Mouse (Mus musculus) kidney, embryonic 15.5 days (tissue): ENCODE results near the gene Cdkn2d. TPM values are rescaled to one million over a fixed set of nuclear protein-coding genes. Genes with fewer than 3 reads are reported as not detected.
"Not testable (repeated sequence)": the region's sequence is repeated elsewhere in the genome, so short reads cannot be mapped to it uniquely, and the experiment has no call there.

Experiments
- ATAC-seq: fragments of 200-750 bp; cut with Nextera tagmentation; replicated peaks from 2 replicates; pipeline ENCODE4 v1.8.0; 2017; ENCODE audit warnings: moderate TSS enrichment; ENCODE audit not compliant: low FRiP score
- H3K27ac ChIP-seq: fragments of 300-500 bp; sonication (generic); 2 replicates; pipeline ENCODE4 v1.5.1; 2015; ENCODE audit warnings: mild to moderate bottlenecking, inconsistent platforms
- H3K27me3 ChIP-seq: fragments of 300-500 bp; sonication (generic); 2 replicates; pipeline ENCODE4 v1.6.1; 2015; ENCODE audit warnings: inconsistent platforms
- H3K36me3 ChIP-seq: fragments of 300-500 bp; sonication (generic); 2 replicates; pipeline ENCODE4 v1.6.1; 2015; ENCODE audit warnings: inconsistent platforms
- H3K4me1 ChIP-seq: fragments of 300-500 bp; sonication (generic); 2 replicates; pipeline ENCODE4 v1.6.1; 2015; ENCODE audit warnings: inconsistent platforms
- H3K4me2 ChIP-seq: fragments of 300-500 bp; sonication (generic); 2 replicates; pipeline ENCODE4 v1.6.1; 2015; ENCODE audit warnings: moderate library complexity, mild to moderate bottlenecking, inconsistent platforms
- H3K4me3 ChIP-seq: fragments of 300-500 bp; sonication (generic); replicated peaks from 2 replicates; pipeline ENCODE4 v1.5.1; 2015; ENCODE audit warnings: mild to moderate bottlenecking, inconsistent platforms
- H3K9ac ChIP-seq: fragments of 300-500 bp; sonication (generic); 2 replicates; pipeline ENCODE4 v1.6.1; 2015; ENCODE audit warnings: mild to moderate bottlenecking, inconsistent platforms
- H3K9me3 ChIP-seq: fragments of 300-500 bp; sonication (generic); replicated peaks from 2 replicates; pipeline ENCODE4 v1.6.1; 2016; ENCODE audit warnings: inconsistent platforms
- WGBS: fragments of 180-500 bp; shearing (Covaris S2); methylation state at CpG from one replicate; pipeline ENCODE4 v1.1.7; 2015; ENCODE audit warnings: mixed read lengths; 5-methylcytosine and 5-hydroxymethylcytosine counted together
- polyA plus RNA-seq: library from polyadenylated mRNA; unstranded; fragments of >200 nt; fragmentation: Nextera tagmentation; extraction: Ambion mirVana; gene quantifications from 2 replicates; pipeline ENCODE4 v1.2.1, GENCODE M21; 2015

The Cdkn2d gene
- polyA plus RNA-seq, 1 experiment from 2014 or later: 51.2 TPM

- Histone ChIP-seq H3K36me3 (no peaks in the 10 kb centered on the region), H3K9ac (no peak overlapping the region), H3K4me2 (no peak overlapping the region), H3K4me1 (peaks cover 14% of the 10 kb centered on the region), H3K4me3 (no peak overlapping the region), H3K9me3 (no peaks in the 10 kb centered on the region), H3K27me3 (peaks cover 17% of the 10 kb centered on the region), H3K27ac (no peak overlapping the region)
- WGBS: 89% methylated on average over 9 of the region's 9 CpGs
- no peak for ATAC-seq
These were observed 23.3 kb upstream of the Cdkn2d start for GRCm38 (mm10) chr9:21314367-21315140.

- H3K36me3 ChIP-seq: no peaks in the 10 kb centered on the region
- H3K4me3 ChIP-seq: no peak overlapping the region
- no peak overlapping the region for H3K4me2 ChIP-seq
- no peak overlapping the region for H3K27ac ChIP-seq
- 8% methylated on average over 11 of the region's 11 CpGs for WGBS
- peak; percentile 66 for ATAC-seq
- peaks cover 17% of the 10 kb centered on the region for H3K4me1 ChIP-seq
- peaks cover 17% of the 10 kb centered on the region for H3K27me3 ChIP-seq
- no peaks in the 10 kb centered on the region for H3K9me3 ChIP-seq
- H3K9ac ChIP-seq: no peak overlapping the region
These were observed 22.2 kb upstream of the Cdkn2d start for GRCm38 (mm10) chr9:21313394-21313793.

GRCm38 (mm10) chr9:21312134-21312533 is 20.9 kb upstream of the Cdkn2d start, which contains the start of gene Ap1m2:
Ap1m2 (minus strand) TSS chr9:21312337.
- peak within 1 kb of the TSS; percentile 49 for H3K4me3 ChIP-seq
- peaks cover 17% of the 10 kb centered on the region for H3K4me1 ChIP-seq
- no peak within 1 kb of the TSS for H3K27ac ChIP-seq
- H3K27me3 ChIP-seq: peaks cover 17% of the 10 kb centered on the region
- no peak for ATAC-seq
- H3K4me2 ChIP-seq: peak within 1 kb of the TSS; percentile 55
- no peaks in the 10 kb centered on the region for H3K9me3 ChIP-seq
- H3K36me3 ChIP-seq: no peaks in the 10 kb centered on the region
- 6% methylated on average over 35 of the region's 35 CpGs for WGBS
- H3K9ac ChIP-seq: peak within 1 kb of the TSS; percentile 49

GRCm38 (mm10) chr9:21311695-21312094 is 20.5 kb upstream of the Cdkn2d start:
- Histone ChIP-seq H3K9ac (peak overlapping the region; percentile 49), H3K27ac (no peak overlapping the region), H3K27me3 (peaks cover 17% of the 10 kb centered on the region), H3K36me3 (no peaks in the 10 kb centered on the region), H3K4me1 (peaks cover 17% of the 10 kb centered on the region), H3K4me2 (peak overlapping the region; percentile 55), H3K4me3 (peak overlapping the region; percentile 49), H3K9me3 (no peaks in the 10 kb centered on the region)
- ATAC-seq: no peak
- 31% methylated on average over 7 of the region's 7 CpGs for WGBS

- H3K27me3 ChIP-seq: peaks cover 17% of the 10 kb centered on the region
- peak; percentile 37; the same call in 1 of the 2 replicates for ATAC-seq
- 0 out of 2 replicates have a peak overlapping the region, but pooled peaks have one; percentile 4 for H3K4me3 ChIP-seq
- H3K4me2 ChIP-seq: peak overlapping the region; percentile 42
- no peaks in the 10 kb centered on the region for H3K9me3 ChIP-seq
- H3K27ac ChIP-seq: 0 out of 2 replicates have a peak overlapping the region, but pooled peaks have one; percentile 13
- H3K4me1 ChIP-seq: peaks cover 17% of the 10 kb centered on the region
- no peak overlapping the region for H3K9ac ChIP-seq
- no peaks in the 10 kb centered on the region for H3K36me3 ChIP-seq
- 44% methylated on average over 15 of the region's 15 CpGs for WGBS
These were observed 18.0 kb upstream of the Cdkn2d start for GRCm38 (mm10) chr9:21309150-21309741.

- H3K9me3 ChIP-seq: no peaks in the 10 kb centered on the region
- peaks cover 8% of the 10 kb centered on the region; the same call in 1 of the 2 replicates for H3K4me1 ChIP-seq
- WGBS: 71% methylated on average over 7 of the region's 7 CpGs
- no peaks in the 10 kb centered on the region for H3K27me3 ChIP-seq
- H3K9ac ChIP-seq: no peak overlapping the region
- peaks cover 5% of the 10 kb centered on the region; the same call in 1 of the 2 replicates for H3K36me3 ChIP-seq
- no peak for ATAC-seq
- H3K4me2 ChIP-seq: no peak overlapping the region
- H3K27ac ChIP-seq: no peak overlapping the region
- H3K4me3 ChIP-seq: no peak overlapping the region
These were observed 13.9 kb upstream of the Cdkn2d start for GRCm38 (mm10) chr9:21305065-21305464.

GRCm38 (mm10) chr9:21299014-21299413 is 7.8 kb upstream of the Cdkn2d start:
- Histone ChIP-seq H3K27me3 (no peaks in the 10 kb centered on the region), H3K27ac (no peak overlapping the region), H3K9me3 (no peaks in the 10 kb centered on the region), H3K9ac (no peak overlapping the region), H3K4me3 (no peak overlapping the region), H3K4me2 (no peak overlapping the region), H3K4me1 (no peaks in the 10 kb centered on the region), H3K36me3 (peaks cover 9% of the 10 kb centered on the region; the same call in 1 of the 2 replicates)
- 84% methylated on average over 10 of the region's 10 CpGs for WGBS
- ATAC-seq: no peak

GRCm38 (mm10) chr9:21292271-21292670 is 1.1 kb upstream of the Cdkn2d start:
- no peaks in the 10 kb centered on the region for H3K27me3 ChIP-seq
- no peak overlapping the region for H3K4me3 ChIP-seq
- H3K9ac ChIP-seq: no peak overlapping the region
- 0 out of 2 replicates have a peak, but pooled peaks cover 3% of the 10 kb centered on the region for H3K36me3 ChIP-seq
- 91% methylated on average over 3 of the region's 3 CpGs for WGBS
- peaks cover 25% of the 10 kb centered on the region for H3K4me1 ChIP-seq
- ATAC-seq: no peak
- H3K27ac ChIP-seq: peak overlapping the region; percentile 96; the same call in 1 of the 2 replicates
- no peaks in the 10 kb centered on the region for H3K9me3 ChIP-seq
- peak overlapping the region; percentile 75; the same call in 1 of the 2 replicates for H3K4me2 ChIP-seq

GRCm38 (mm10) chr9:21291868-21292267 is 661 bp upstream of the Cdkn2d start:
- not testable (repeated sequence) for H3K27me3 ChIP-seq, H3K9me3 ChIP-seq, H3K36me3 ChIP-seq, ATAC-seq
- Histone ChIP-seq H3K9ac (peak overlapping the region; percentile 36; the same call in 1 of the 2 replicates), H3K4me1 (peaks cover 29% of the 10 kb centered on the region), H3K4me3 (peak overlapping the region; percentile 60), H3K4me2 (peak overlapping the region; percentile 75), H3K27ac (peak overlapping the region; percentile 96)
- 19% methylated on average over 7 of the region's 7 CpGs for WGBS

- Histone ChIP-seq H3K27ac (peak overlapping the region; percentile 96), H3K4me1 (peaks cover 37% of the 10 kb centered on the region), H3K27me3 (no peaks in the 10 kb centered on the region), H3K9me3 (no peaks in the 10 kb centered on the region), H3K4me2 (peak overlapping the region; percentile 75), H3K4me3 (peak overlapping the region; percentile 60), H3K9ac (peak overlapping the region; percentile 68), H3K36me3 (peaks cover 3% of the 10 kb centered on the region)
- WGBS: 1% methylated on average over 20 of the region's 20 CpGs
- ATAC-seq: no peak
These were observed 618 bp downstream of the Cdkn2d start for GRCm38 (mm10) chr9:21290589-21290988.

GRCm38 (mm10) chr9:21289337-21289671 is 1.9 kb downstream of the Cdkn2d start:
- peak overlapping the region; percentile 60 for H3K4me3 ChIP-seq
- H3K27ac ChIP-seq: peak overlapping the region; percentile 87; the same call in 1 of the 2 replicates
- peak overlapping the region; percentile 75 for H3K4me2 ChIP-seq
- ATAC-seq: no peak
- peaks cover 15% of the 10 kb centered on the region for H3K36me3 ChIP-seq
- peaks cover 37% of the 10 kb centered on the region for H3K4me1 ChIP-seq
- 77% methylated on average over 2 of the region's 2 CpGs for WGBS
- no peaks in the 10 kb centered on the region for H3K27me3 ChIP-seq
- H3K9me3 ChIP-seq: no peaks in the 10 kb centered on the region
- H3K9ac ChIP-seq: peak overlapping the region; percentile 68; the same call in 1 of the 2 replicates
